Mouse (Mus musculus) neural tube, embryonic 12.5 days (tissue): Measurements from ENCODE around the gene Cd1d1. TPM values are rescaled to one million over a fixed set of nuclear protein-coding genes. Genes with fewer than 3 reads are reported as not detected.
A peak's percentile ranks its signal among the peaks of the same experiment; 100 is the strongest.
"Not testable (repeated sequence)": the region's sequence is repeated elsewhere in the genome, so short reads cannot be mapped to it uniquely, and the experiment has no call there.

Experiments used
- ATAC-seq: fragments of 200-750 bp; cut with Nextera tagmentation; 2 replicates; pipeline ENCODE4 v1.8.0; 2017; ENCODE audit warnings: low read depth, mild to moderate bottlenecking, moderate TSS enrichment, moderate library complexity; ENCODE audit not compliant: low FRiP score
- H3K27ac ChIP-seq: fragments of 300-500 bp; sonication (generic); 2 replicates; pipeline ENCODE4 v1.5.1; 2016
- H3K27me3 ChIP-seq: fragments of 300-500 bp; sonication (generic); replicated peaks from 2 replicates; pipeline ENCODE4 v1.6.1; 2016; ENCODE audit warnings: mild to moderate bottlenecking
- H3K36me3 ChIP-seq: fragments of 300-500 bp; sonication (generic); 2 replicates; pipeline ENCODE4 v1.6.1; 2016; ENCODE audit warnings: mild to moderate bottlenecking
- H3K4me1 ChIP-seq: fragments of 300-500 bp; sonication (generic); 2 replicates; pipeline ENCODE4 v1.6.1; 2016
- H3K4me2 ChIP-seq: fragments of 300-500 bp; sonication (generic); replicated peaks from 2 replicates; pipeline ENCODE4 v1.6.1; 2016; ENCODE audit warnings: mild to moderate bottlenecking
- H3K4me3 ChIP-seq: fragments of 300-500 bp; sonication (generic); 2 replicates; pipeline ENCODE4 v1.5.1; 2016
- H3K9ac ChIP-seq: fragments of 300-500 bp; sonication (generic); 2 replicates; pipeline ENCODE4 v1.6.1; 2016; ENCODE audit warnings: mild to moderate bottlenecking
- H3K9me3 ChIP-seq: fragments of 300-500 bp; sonication (generic); 2 replicates; pipeline ENCODE4 v1.6.1; 2016; ENCODE audit warnings: mild to moderate bottlenecking
- WGBS: fragments of 180-500 bp; shearing (Covaris S2); methylation state at CpG from one replicate; pipeline ENCODE4 v1.1.7; 2016; 5-methylcytosine and 5-hydroxymethylcytosine counted together
- polyA plus RNA-seq: library from polyadenylated mRNA; unstranded; fragments of >200 nt; fragmentation: Nextera tagmentation; extraction: Ambion mirVana; gene quantifications from 2 replicates; pipeline ENCODE4 v1.2.1, GENCODE M21; 2016

Cd1d1 gene
- polyA plus RNA-seq: 71.2 and 72.4 TPM in 2 replicates

- Histone ChIP-seq H3K4me2 (peak within 1 kb of the TSS; percentile 60), H3K4me3 (peak within 1 kb of the TSS; percentile 47), H3K27ac (no peak within 1 kb of the TSS), H3K9me3 (no peaks in the 10 kb centered on the region), H3K27me3 (no peaks in the 10 kb centered on the region), H3K4me1 (no peaks in the 10 kb centered on the region), H3K9ac (peak within 1 kb of the TSS; percentile 67), H3K36me3 (no peaks in the 10 kb centered on the region)
- WGBS: 39% methylated on average over 8 of the region's 8 CpGs
- ATAC-seq: no peak
These were observed at the start of gene Cd1d1 for GRCm38 (mm10) chr3:86999415-86999740. Gene Cd1d1, minus strand, starts transcription at chr3:86999441.

GRCm38 (mm10) chr3:87047801-87048200, 48.6 kb upstream of the Cd1d1 start:
- Histone ChIP-seq H3K4me3 (no peak overlapping the region), H3K4me2 (no peak overlapping the region), H3K4me1 (no peaks in the 10 kb centered on the region), H3K9me3 (no peaks in the 10 kb centered on the region), H3K9ac (no peak overlapping the region), H3K27ac (no peak overlapping the region), H3K27me3 (no peaks in the 10 kb centered on the region), H3K36me3 (no peaks in the 10 kb centered on the region)
- WGBS: 90% methylated on average over 5 of the region's 5 CpGs
- ATAC-seq: no peak

- Histone ChIP-seq H3K27me3 (no peaks in the 10 kb centered on the region), H3K4me3 (no peak overlapping the region), H3K27ac (no peak overlapping the region), H3K4me1 (no peaks in the 10 kb centered on the region), H3K9ac (no peak overlapping the region), H3K9me3 (no peaks in the 10 kb centered on the region), H3K36me3 (no peaks in the 10 kb centered on the region), H3K4me2 (no peak overlapping the region)
- no peak for ATAC-seq
- 85% methylated on average over 2 of the region's 2 CpGs for WGBS
These were observed 42.5 kb upstream of the Cd1d1 start for GRCm38 (mm10) chr3:87041733-87042132.

DNA sequence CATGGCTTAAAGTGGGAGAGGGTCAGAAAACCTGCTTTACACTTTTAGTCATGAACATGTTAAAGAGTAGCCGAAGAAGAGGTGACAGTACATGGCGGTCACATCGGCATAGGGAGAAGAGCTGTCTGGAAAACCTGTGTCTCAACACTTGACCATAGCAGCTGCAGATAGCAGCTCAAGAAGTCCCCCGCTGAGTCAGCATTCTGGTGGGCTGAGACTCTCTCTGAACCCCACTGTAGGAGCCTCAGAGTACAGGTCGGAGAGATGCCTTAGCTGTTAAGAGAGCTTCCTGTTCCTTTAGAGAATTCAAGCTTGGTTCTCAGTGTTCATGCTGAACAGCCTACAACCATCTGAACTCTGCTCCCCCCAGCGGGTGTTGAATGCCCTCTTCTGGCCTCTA, 39.3 kb upstream of the Cd1d1 start:
- Histone ChIP-seq H3K4me2 (no peak overlapping the region), H3K27ac (no peak overlapping the region), H3K36me3 (no peaks in the 10 kb centered on the region), H3K9ac (no peak overlapping the region), H3K4me1 (no peaks in the 10 kb centered on the region), H3K27me3 (no peaks in the 10 kb centered on the region), H3K9me3 (no peaks in the 10 kb centered on the region), H3K4me3 (no peak overlapping the region)
- 90% methylated on average over 6 of the region's 6 CpGs for WGBS
- no peak for ATAC-seq

DNA sequence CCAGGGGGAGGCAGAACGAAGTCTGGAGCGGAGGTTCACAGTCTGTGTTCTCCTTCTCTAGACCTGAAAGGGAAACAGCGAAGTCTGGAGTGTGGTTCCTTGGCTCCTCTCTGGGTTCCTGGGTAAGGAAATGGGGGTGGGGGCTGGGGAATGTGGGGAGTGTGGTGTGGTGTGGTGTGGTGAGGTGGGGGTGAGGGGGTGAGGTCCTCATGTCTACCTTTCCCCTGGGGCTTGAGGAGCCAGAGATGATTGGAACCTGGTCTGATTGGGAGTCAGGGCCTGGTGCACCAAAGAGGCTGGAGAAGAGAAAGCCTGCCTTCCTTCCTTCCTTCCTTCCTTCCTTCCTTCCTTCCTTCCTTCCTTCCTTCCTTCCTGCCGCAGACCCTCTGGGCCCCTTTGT, 34.8 kb upstream of the Cd1d1 start:
- no peak for ATAC-seq
- H3K27me3 ChIP-seq: no peaks in the 10 kb centered on the region
- no peak overlapping the region for H3K9ac ChIP-seq
- no peaks in the 10 kb centered on the region for H3K9me3 ChIP-seq
- 93% methylated on average over 4 of the region's 4 CpGs for WGBS
- no peaks in the 10 kb centered on the region for H3K36me3 ChIP-seq
- H3K27ac ChIP-seq: no peak overlapping the region
- H3K4me2 ChIP-seq: no peak overlapping the region
- no peak overlapping the region for H3K4me3 ChIP-seq
- H3K4me1 ChIP-seq: no peaks in the 10 kb centered on the region

DNA sequence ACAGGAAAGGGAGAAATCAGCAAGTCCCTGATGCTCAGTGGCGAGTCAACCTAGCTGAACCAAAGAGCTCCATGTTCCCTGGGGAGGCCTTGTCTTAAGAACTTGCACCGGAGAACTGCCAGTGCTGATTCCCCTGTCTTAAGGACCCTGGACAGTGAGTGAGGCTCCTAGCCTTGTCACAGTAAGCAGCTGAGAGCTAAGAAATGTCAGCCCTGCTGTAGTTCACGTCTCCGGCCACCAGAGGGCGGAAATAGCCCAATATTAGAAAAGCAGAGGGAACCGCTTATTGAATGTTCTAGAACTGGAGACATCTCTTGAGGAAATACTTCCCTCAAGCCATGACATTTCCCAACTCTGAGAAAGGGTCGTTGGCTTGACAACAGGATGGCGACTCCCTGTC, 34.1 kb upstream of the Cd1d1 start:
- Histone ChIP-seq H3K9me3 (no peaks in the 10 kb centered on the region), H3K9ac (no peak overlapping the region), H3K4me2 (no peak overlapping the region), H3K4me1 (no peaks in the 10 kb centered on the region), H3K27ac (no peak overlapping the region), H3K4me3 (no peak overlapping the region), H3K27me3 (no peaks in the 10 kb centered on the region), H3K36me3 (no peaks in the 10 kb centered on the region)
- peak; percentile 53; the same call in 1 of the 2 replicates for ATAC-seq
- WGBS: 29% methylated on average over 8 of the region's 8 CpGs

DNA sequence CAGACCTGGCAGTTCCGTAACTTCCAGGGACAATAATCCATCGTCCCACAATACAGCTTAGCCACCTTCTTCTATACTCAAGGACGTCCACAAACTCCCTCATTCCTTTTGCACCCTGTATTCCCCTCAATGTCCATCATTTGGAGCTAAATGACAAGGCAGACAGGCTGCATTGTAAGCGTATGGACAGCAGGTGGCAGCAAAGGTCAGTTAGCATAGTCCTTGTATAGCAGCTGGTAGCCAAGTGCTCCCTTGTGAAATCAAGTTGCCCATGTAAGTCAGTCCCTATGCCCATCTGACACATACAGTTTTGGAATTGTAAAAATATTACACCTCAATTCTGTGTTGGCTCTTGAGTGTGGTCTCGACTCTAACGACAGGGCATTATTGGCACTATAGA, 31.6 kb upstream of the Cd1d1 start:
- no peak overlapping the region for H3K27ac ChIP-seq
- ATAC-seq: no peak
- no peak overlapping the region for H3K4me2 ChIP-seq
- H3K4me1 ChIP-seq: no peaks in the 10 kb centered on the region
- H3K27me3 ChIP-seq: no peaks in the 10 kb centered on the region
- WGBS: 22% methylated on average over 6 of the region's 6 CpGs
- H3K9ac ChIP-seq: no peak overlapping the region
- H3K4me3 ChIP-seq: no peak overlapping the region
- H3K36me3 ChIP-seq: no peaks in the 10 kb centered on the region
- H3K9me3 ChIP-seq: no peaks in the 10 kb centered on the region

- H3K4me2 ChIP-seq: no peak overlapping the region
- H3K4me1 ChIP-seq: no peaks in the 10 kb centered on the region
- no peak overlapping the region for H3K27ac ChIP-seq
- H3K36me3 ChIP-seq: no peaks in the 10 kb centered on the region
- no peaks in the 10 kb centered on the region for H3K9me3 ChIP-seq
- H3K4me3 ChIP-seq: no peak overlapping the region
- no peak overlapping the region for H3K9ac ChIP-seq
- no peak for ATAC-seq
- no peaks in the 10 kb centered on the region for H3K27me3 ChIP-seq
- WGBS: 81% methylated on average over 2 of the region's 2 CpGs
These were observed 18.5 kb upstream of the Cd1d1 start for GRCm38 (mm10) chr3:87017707-87018106.

- no peaks in the 10 kb centered on the region for H3K9me3 ChIP-seq
- no peak overlapping the region for H3K4me3 ChIP-seq
- H3K27ac ChIP-seq: no peak overlapping the region
- 85% methylated on average over 1 of the region's 1 CpGs for WGBS
- H3K27me3 ChIP-seq: no peaks in the 10 kb centered on the region
- H3K36me3 ChIP-seq: no peaks in the 10 kb centered on the region
- H3K9ac ChIP-seq: no peak overlapping the region
- ATAC-seq: no peak
- H3K4me1 ChIP-seq: no peaks in the 10 kb centered on the region
- no peak overlapping the region for H3K4me2 ChIP-seq
These were observed 17.8 kb upstream of the Cd1d1 start for GRCm38 (mm10) chr3:87017001-87017400.

GRCm38 (mm10) chr3:87015931-87016330, 16.7 kb upstream of the Cd1d1 start:
- Histone ChIP-seq H3K4me1 (no peaks in the 10 kb centered on the region), H3K27ac (no peak overlapping the region), H3K9me3 (no peaks in the 10 kb centered on the region), H3K4me3 (no peak overlapping the region), H3K36me3 (no peaks in the 10 kb centered on the region), H3K27me3 (no peaks in the 10 kb centered on the region), H3K4me2 (no peak overlapping the region), H3K9ac (no peak overlapping the region)
- ATAC-seq: no peak
- WGBS: 52% methylated on average over 4 of the region's 4 CpGs

- not testable (repeated sequence) for H3K4me3 ChIP-seq
These were observed 13.2 kb upstream of the Cd1d1 start for GRCm38 (mm10) chr3:87012406-87012805.

DNA sequence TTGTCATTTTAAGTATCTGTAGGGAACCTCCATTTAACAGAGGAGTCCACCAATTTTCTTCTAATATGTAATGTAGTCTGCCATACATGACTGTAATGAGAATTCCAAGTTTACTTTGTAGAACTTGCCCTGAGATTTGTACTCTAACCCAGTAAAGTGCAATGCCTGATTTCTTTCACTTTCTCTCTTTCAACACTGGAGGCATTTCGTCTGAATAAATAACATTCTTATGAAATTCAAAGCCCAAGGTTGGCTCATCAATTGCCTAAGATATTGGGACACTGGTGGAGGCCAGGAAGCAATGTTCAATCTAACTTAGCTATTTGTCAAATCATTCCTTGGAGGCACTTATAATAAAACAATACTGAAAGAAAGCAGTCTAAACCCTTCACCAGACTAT, 9.0 kb upstream of the Cd1d1 start:
- H3K4me1 ChIP-seq, H3K9ac ChIP-seq, H3K27ac ChIP-seq, H3K36me3 ChIP-seq, H3K4me3 ChIP-seq, H3K4me2 ChIP-seq, H3K9me3 ChIP-seq, ATAC-seq, H3K27me3 ChIP-seq: not testable (repeated sequence)
- 89% methylated on average over 1 of the region's 1 CpGs for WGBS

More at GRCm38 (mm10) chr3:87012406-87012805, 13.2 kb upstream of the Cd1d1 start:
- ATAC-seq, H3K9me3 ChIP-seq, H3K27ac ChIP-seq, H3K4me2 ChIP-seq, H3K4me1 ChIP-seq, H3K36me3 ChIP-seq, H3K9ac ChIP-seq, H3K27me3 ChIP-seq: not testable (repeated sequence)
- WGBS: 85% methylated on average over 3 of the region's 3 CpGs

DNA sequence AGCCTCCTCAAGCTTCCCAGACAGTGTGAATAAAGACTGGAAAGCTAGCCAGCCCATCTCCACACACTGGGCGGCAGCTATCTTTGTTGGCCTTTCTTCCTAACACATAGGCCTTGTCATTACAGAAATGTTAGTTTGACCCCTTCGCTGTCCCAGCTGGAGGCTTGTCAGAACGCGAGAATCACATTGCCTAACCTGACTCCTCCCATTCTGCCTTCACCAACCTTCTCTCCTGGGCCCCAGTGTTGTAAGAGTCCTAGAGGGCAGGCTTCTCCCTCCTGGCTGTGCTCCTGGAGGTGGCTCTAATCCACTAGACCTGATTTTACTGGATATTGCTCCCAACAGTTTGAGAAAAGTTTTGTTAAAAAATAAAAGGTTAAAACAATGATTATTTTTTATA, 1.4 kb upstream of the Cd1d1 start:
- no peak for ATAC-seq
- Histone ChIP-seq H3K36me3 (no peaks in the 10 kb centered on the region), H3K27ac (no peak overlapping the region), H3K4me3 (no peak overlapping the region), H3K9me3 (no peaks in the 10 kb centered on the region), H3K4me1 (no peaks in the 10 kb centered on the region), H3K4me2 (no peak overlapping the region), H3K27me3 (no peaks in the 10 kb centered on the region), H3K9ac (no peak overlapping the region)
- WGBS: 22% methylated on average over 4 of the region's 4 CpGs
